Mouse (Mus musculus) cortical plate, adult 2 months (tissue): Measurements from ENCODE around the gene Tsga10ip.

Experiments used
- CTCF ChIP-seq: fragments of 200-500 bp; IDR thresholded peaks from 2 replicates; pipeline ENCODE4 v1.5.1; 2011; ENCODE audit warnings: mild to moderate bottlenecking, control low read depth, low read length; ENCODE audit not compliant: insufficient read depth; ENCODE audit errors: extremely low read depth
- POLR2A ChIP-seq: fragments of 200-500 bp; IDR thresholded peaks from 2 replicates; pipeline ENCODE4 v1.6.1; 2011; ENCODE audit warnings: mild to moderate bottlenecking, low read length, control low read depth; ENCODE audit not compliant: insufficient read depth; ENCODE audit errors: extremely low read depth

GRCm38 (mm10) chr19:5413840-5414239 is 11.5 kb upstream of the Tsga10ip start:
- TF ChIP-seq CTCF (no peak), POLR2A (no peak)
